Mouse (Mus musculus) embryonic facial prominence, embryonic 12.5 days (tissue): ENCODE results near the gene Iqgap1. TPM values are rescaled to one million over a fixed set of nuclear protein-coding genes. Genes with fewer than 3 reads are reported as not detected.
"Not testable (repeated sequence)": the region's sequence is repeated elsewhere in the genome, so short reads cannot be mapped to it uniquely, and the experiment has no call there.

Source experiments
- ATAC-seq: fragments of 200-750 bp; cut with Nextera tagmentation; 2 replicates; pipeline ENCODE4 v1.8.0; 2017; ENCODE audit not compliant: insufficient number of reproducible peaks, insufficient read depth, low FRiP score, low TSS enrichment
- H3K27ac ChIP-seq: fragments of 300-500 bp; sonication (generic); 2 replicates; pipeline ENCODE4 v1.5.1; 2016; ENCODE audit warnings: mild to moderate bottlenecking
- H3K27me3 ChIP-seq: fragments of 300-500 bp; sonication (generic); 2 replicates; pipeline ENCODE4 v1.6.1; 2016; ENCODE audit warnings: mild to moderate bottlenecking, moderate library complexity
- H3K36me3 ChIP-seq: fragments of 300-500 bp; sonication (generic); 2 replicates; pipeline ENCODE4 v1.6.1; 2016; ENCODE audit warnings: mild to moderate bottlenecking
- H3K4me1 ChIP-seq: fragments of 300-500 bp; sonication (generic); 2 replicates; pipeline ENCODE4 v1.6.1; 2016
- H3K4me2 ChIP-seq: fragments of 300-500 bp; sonication (generic); replicated peaks from 2 replicates; pipeline ENCODE4 v1.6.1; 2016; ENCODE audit warnings: mild to moderate bottlenecking, moderate library complexity
- H3K4me3 ChIP-seq: fragments of 300-500 bp; sonication (generic); 2 replicates; pipeline ENCODE4 v1.5.1; 2016; ENCODE audit warnings: mild to moderate bottlenecking
- H3K9ac ChIP-seq: fragments of 300-500 bp; sonication (generic); 2 replicates; pipeline ENCODE4 v1.6.1; 2016; ENCODE audit warnings: mild to moderate bottlenecking, moderate library complexity
- H3K9me3 ChIP-seq: fragments of 300-500 bp; sonication (generic); 2 replicates; pipeline ENCODE4 v1.6.1; 2016; ENCODE audit warnings: mild to moderate bottlenecking, moderate library complexity
- WGBS: fragments of 180-500 bp; shearing (Covaris S2); methylation state at CpG from one replicate; pipeline ENCODE4 v1.1.7; 2016; 5-methylcytosine and 5-hydroxymethylcytosine counted together
- polyA plus RNA-seq: library from polyadenylated mRNA; unstranded; fragments of >200 nt; fragmentation: Nextera tagmentation; extraction: Ambion mirVana; gene quantifications from 2 replicates; pipeline ENCODE4 v1.2.1, GENCODE M21; 2016

The Iqgap1 gene
- polyA plus RNA-seq, 1 experiment from 2014 or later = 45.1 TPM

DNA sequence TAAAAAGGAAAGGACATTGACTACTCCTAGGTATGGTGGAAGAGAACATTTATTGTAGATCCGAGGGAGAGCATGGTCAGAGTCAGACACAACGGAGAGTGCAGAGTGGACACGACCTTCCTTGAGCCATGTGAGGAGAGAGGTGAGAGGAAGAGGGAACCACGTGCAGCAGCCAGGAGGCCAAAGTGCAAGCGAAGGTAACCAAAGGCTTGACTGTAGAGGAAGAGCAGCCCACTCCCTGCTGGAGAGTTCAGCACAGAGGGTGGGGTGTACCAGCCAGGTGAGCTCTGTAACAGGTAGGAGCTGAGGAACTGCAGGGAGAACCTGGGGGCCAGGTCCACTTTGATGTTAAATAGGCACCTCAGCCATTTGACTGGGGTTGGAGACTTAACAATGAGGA is 16.4 kb upstream of the Iqgap1 start:
- no peaks in the 10 kb centered on the region for H3K9me3 ChIP-seq
- peaks cover 7% of the 10 kb centered on the region; the same call in 1 of the 2 replicates for H3K4me1 ChIP-seq
- no peak overlapping the region for H3K4me2 ChIP-seq
- H3K27ac ChIP-seq = no peak overlapping the region
- no peaks in the 10 kb centered on the region for H3K27me3 ChIP-seq
- 69% methylated on average over 5 of the region's 5 CpGs for WGBS
- no peak overlapping the region for H3K9ac ChIP-seq
- no peak for ATAC-seq
- H3K4me3 ChIP-seq = no peak overlapping the region
- H3K36me3 ChIP-seq = no peaks in the 10 kb centered on the region

DNA sequence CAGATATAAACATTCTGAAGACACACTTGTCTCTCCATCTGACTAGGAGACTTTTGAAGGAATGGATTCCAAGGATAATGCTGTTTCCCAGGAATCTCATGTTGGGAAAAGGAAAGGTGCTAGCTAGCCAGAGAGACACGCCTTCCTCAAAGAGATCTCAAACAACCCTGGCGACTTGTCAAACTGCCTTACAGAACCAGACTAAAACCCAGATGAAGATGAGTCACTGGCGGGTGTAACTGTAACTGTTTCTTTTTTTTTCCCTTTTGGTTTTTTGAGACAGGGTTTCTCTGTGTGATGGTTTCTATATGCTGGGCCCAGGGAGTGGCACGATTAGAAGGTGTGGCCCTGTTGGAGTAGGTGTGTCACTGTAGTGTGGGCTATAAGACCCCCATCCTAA is 15.2 kb upstream of the Iqgap1 start:
- H3K27me3 ChIP-seq = no peaks in the 10 kb centered on the region
- H3K4me2 ChIP-seq = no peak overlapping the region
- peaks cover 7% of the 10 kb centered on the region; the same call in 1 of the 2 replicates for H3K4me1 ChIP-seq
- no peaks in the 10 kb centered on the region for H3K9me3 ChIP-seq
- H3K27ac ChIP-seq = no peak overlapping the region
- H3K4me3 ChIP-seq = no peak overlapping the region
- no peaks in the 10 kb centered on the region for H3K36me3 ChIP-seq
- WGBS = 76% methylated on average over 4 of the region's 4 CpGs
- H3K9ac ChIP-seq = no peak overlapping the region
- ATAC-seq = no peak

DNA sequence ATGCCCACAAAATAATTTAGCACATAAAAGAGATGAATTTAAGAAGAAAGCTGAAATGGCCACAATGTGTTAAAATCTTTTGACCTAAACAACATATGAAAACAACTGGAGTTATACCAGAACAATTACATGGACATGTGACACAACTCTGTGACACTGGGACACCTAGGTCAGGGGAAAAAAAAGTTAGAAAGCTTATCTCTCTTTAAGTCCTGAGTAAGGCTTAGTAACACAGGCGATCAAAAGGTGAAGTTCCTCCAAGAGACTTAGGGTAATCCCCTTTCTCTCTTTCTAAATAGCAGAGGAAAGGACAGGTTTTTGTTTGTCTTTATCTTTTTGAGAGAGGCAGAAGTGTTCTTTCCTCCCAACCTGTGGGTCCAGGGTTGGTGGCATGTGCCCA is 14.5 kb upstream of the Iqgap1 start:
- H3K4me3 ChIP-seq = no peak overlapping the region
- H3K9me3 ChIP-seq = no peaks in the 10 kb centered on the region
- H3K9ac ChIP-seq = no peak overlapping the region
- no peak for ATAC-seq
- H3K36me3 ChIP-seq = no peaks in the 10 kb centered on the region
- H3K27ac ChIP-seq = no peak overlapping the region
- WGBS = 49% methylated on average over 1 of the region's 1 CpGs
- H3K4me1 ChIP-seq = peaks cover 7% of the 10 kb centered on the region; the same call in 1 of the 2 replicates
- no peaks in the 10 kb centered on the region for H3K27me3 ChIP-seq
- H3K4me2 ChIP-seq = no peak overlapping the region

DNA sequence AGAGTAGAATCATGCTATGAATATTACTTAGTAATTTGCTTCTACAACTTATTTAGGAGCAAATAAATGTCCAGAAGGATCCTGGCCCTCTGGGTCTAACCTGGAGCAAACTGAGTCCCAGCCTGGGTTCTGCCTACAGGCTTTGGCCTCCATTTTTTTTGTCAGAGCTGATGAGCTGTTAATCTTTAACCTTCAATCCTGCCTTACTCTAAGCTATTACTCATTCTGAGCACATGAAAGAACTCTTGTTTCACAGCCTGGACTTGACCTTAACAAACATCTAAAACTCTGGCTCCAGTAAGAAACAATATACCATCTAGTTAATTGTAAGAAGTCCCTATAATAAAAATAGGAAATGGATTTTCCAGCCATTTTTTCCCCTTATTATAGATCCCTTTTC is 14.0 kb upstream of the Iqgap1 start:
- ATAC-seq = no peak
- Histone ChIP-seq H3K9ac (no peak overlapping the region), H3K36me3 (no peaks in the 10 kb centered on the region), H3K27me3 (no peaks in the 10 kb centered on the region), H3K4me1 (peaks cover 7% of the 10 kb centered on the region; the same call in 1 of the 2 replicates), H3K27ac (no peak overlapping the region), H3K9me3 (no peaks in the 10 kb centered on the region), H3K4me3 (no peak overlapping the region), H3K4me2 (no peak overlapping the region)

DNA sequence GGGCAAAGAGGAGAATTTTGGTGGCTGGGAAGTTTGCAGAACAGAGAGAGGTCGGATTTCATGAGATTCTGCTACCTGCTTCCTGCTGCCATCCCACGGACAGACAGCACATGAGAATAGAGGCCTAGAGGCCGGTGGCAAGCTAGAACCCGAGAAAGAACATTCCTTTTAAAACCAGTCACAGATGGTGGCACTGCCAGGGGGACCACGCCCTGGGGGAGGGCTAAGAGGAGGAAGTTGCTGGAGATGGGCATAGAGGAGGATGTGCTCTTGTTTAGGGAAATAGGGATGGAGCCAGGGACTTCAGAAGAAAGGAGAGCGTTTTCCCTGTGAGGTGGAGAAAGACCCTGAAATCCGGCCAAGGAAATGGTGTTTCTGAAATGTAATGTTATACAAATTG is 12.5 kb upstream of the Iqgap1 start:
- Histone ChIP-seq H3K36me3 (no peaks in the 10 kb centered on the region), H3K4me2 (no peak overlapping the region), H3K9me3 (no peaks in the 10 kb centered on the region), H3K9ac (no peak overlapping the region), H3K4me1 (peaks cover 7% of the 10 kb centered on the region; the same call in 1 of the 2 replicates), H3K4me3 (no peak overlapping the region), H3K27ac (no peak overlapping the region), H3K27me3 (no peaks in the 10 kb centered on the region)
- WGBS = 32% methylated on average over 7 of the region's 7 CpGs
- ATAC-seq = no peak

DNA sequence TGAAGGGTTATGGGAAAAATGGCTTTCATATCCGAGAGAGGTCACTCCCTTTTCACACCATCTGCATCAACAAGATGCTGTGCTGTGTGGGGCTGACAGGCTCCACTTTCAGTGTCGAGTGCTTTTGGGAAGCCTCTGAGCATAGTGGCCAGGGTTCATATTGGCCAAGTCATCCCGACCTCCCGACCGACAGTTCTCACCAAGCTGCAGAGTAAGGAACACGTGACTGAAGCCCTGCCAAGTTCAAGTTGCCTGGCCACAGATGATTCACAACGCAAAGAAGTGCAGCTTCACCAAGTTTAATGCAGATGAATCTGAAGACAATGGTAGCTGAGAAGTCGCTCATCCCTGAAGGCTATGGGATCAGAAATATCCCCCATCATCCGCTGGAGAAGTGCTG is 12.0 kb upstream of the Iqgap1 start:
- H3K27me3 ChIP-seq = no peaks in the 10 kb centered on the region
- H3K36me3 ChIP-seq = no peaks in the 10 kb centered on the region
- no peak overlapping the region for H3K9ac ChIP-seq
- no peak overlapping the region for H3K27ac ChIP-seq
- H3K4me1 ChIP-seq = peaks cover 7% of the 10 kb centered on the region; the same call in 1 of the 2 replicates
- H3K4me2 ChIP-seq = no peak overlapping the region
- no peaks in the 10 kb centered on the region for H3K9me3 ChIP-seq
- WGBS = 60% methylated on average over 9 of the region's 9 CpGs
- no peak overlapping the region for H3K4me3 ChIP-seq
- no peak for ATAC-seq

DNA sequence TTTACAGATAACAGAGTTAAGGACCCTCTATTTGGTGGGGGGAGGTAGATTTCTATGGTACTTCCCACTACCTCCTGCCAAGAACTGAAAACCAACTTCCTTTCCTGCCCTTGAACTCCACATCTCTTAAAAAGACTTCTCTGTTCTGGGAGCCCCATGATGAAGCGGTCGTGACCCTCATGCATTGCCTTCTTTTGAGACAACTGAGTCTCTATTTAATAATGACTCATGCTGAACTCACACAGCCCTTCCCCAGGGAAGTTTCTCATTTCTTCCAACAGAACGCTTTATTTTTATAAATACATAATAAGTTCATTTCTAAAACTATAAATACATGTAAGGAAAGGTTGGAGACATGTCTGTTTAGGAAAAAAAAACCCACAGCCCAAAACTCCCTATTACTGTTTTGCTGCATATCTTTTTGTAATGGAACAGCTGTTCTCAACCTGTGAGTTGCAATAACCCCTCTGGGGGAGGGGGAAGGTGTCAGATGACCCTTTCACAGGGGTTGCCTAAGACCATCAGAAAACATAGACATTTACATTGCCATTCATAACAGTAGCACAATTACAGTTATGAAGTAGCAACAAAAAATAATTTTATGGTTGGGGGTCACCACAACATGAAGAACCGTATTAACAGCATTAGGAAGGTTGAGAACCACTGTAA is 10.3 kb upstream of the Iqgap1 start:
- no peak for ATAC-seq
- no peak overlapping the region for H3K4me3 ChIP-seq
- H3K36me3 ChIP-seq = no peaks in the 10 kb centered on the region
- no peak overlapping the region for H3K27ac ChIP-seq
- no peak overlapping the region for H3K4me2 ChIP-seq
- no peaks in the 10 kb centered on the region for H3K9me3 ChIP-seq
- no peaks in the 10 kb centered on the region for H3K27me3 ChIP-seq
- H3K4me1 ChIP-seq = peaks cover 7% of the 10 kb centered on the region; the same call in 1 of the 2 replicates
- no peak overlapping the region for H3K9ac ChIP-seq
- 51% methylated on average over 4 of the region's 4 CpGs for WGBS

DNA sequence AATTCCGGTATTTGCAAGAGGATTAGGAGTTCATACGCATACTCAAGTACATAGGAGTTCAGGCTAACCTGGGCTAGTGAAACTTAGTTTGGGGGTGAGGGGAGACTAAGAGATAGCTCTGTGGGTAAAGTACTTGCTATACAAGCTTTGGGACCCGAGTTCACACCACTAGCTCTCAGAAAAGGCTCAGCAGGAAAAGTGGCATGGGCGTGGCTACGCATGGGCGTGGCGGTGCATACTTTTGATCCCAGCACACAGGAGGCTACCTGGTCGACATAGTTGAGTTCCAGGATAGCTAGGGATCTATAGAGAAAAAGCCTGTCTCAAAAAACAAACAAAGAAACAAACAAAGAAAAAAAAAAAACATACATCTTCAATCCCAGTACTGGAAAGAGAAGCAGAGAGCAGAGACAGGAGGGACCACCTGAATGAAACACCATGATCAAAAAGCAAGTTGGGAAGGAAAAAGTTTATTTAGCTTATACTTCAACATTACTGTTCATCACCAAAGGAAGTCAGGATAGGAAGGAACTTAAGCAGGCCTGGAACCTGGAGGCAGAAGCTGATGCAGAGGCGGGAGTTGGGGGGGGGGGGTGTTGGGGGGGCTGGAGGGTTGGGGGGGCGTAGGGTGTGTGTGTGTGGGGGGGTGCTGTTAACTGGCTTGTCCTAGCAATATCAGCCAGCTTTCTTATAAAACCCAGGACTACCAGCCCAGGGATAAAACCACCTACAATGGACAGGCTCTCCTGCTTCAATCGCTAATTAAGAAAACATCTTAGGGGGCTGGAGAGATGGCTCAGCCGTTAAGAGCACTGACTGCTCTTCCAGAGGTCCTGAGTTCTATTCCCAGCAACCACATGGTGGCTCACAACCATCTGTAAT is 8.1 kb upstream of the Iqgap1 start:
- Histone ChIP-seq H3K36me3 (no peaks in the 10 kb centered on the region), H3K4me3 (no peak overlapping the region), H3K9ac (no peak overlapping the region), H3K27me3 (no peaks in the 10 kb centered on the region), H3K9me3 (no peaks in the 10 kb centered on the region), H3K27ac (no peak overlapping the region), H3K4me1 (peaks cover 7% of the 10 kb centered on the region; the same call in 1 of the 2 replicates), H3K4me2 (no peak overlapping the region)
- no peak for ATAC-seq
- 39% methylated on average over 12 of the region's 12 CpGs for WGBS

DNA sequence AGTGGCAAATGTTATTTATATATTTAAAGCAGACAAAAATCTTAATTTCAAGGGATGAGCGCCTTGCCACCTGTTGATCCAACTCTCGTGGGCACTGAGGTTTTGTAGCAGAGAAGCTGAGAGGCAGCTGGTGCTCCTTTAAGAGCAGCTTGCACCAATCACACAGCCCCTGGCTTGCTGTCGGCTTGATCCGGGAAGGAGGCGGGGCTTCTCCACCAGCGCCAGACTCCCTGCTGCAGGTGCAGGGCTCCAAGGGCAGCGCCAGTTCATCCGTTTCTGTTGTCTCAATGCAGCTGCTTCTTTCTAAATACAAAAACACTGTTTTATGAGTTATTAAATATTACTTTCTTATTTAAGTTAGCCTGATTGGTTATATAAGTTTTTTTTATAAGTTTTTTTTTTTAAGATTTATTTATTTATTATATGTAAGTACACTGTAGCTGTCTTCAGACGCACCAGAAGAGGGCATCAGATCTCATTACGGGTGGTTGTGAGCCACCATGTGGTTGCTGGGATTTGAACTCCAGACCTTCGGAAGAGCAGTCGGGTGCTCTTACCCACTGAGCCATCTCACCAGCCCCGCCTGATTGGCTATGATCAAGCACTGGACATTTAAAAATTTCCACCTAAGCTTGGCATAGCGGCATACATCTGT is 7.3 kb upstream of the Iqgap1 start:
- not testable (repeated sequence) for H3K4me1 ChIP-seq, H3K27ac ChIP-seq, ATAC-seq, H3K27me3 ChIP-seq, H3K4me3 ChIP-seq, H3K4me2 ChIP-seq, H3K36me3 ChIP-seq, H3K9ac ChIP-seq, H3K9me3 ChIP-seq
- WGBS = 16% methylated on average over 14 of the region's 14 CpGs

DNA sequence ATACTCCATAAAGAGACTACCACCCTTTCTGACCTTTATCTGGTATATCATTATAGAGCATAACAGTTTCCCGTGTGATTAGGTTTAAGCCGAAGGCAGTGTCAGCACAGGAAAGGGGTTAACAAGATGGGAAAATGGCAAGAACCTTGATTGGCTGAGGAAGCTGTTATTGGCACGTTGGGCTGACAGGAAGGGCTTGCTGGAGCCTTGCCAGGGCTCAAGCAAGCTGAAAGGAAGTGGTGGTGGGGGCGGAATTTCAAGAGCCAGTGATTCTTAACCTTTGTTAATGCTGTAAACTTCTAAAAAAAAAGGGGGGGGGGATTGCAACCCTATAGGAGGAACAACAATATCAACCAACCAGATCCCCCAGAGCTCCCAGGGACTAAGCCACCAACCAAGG is 6.4 kb upstream of the Iqgap1 start:
- H3K4me3 ChIP-seq = no peak overlapping the region
- H3K36me3 ChIP-seq = no peaks in the 10 kb centered on the region
- H3K4me2 ChIP-seq = no peak overlapping the region
- no peaks in the 10 kb centered on the region for H3K4me1 ChIP-seq
- no peak for ATAC-seq
- H3K9ac ChIP-seq = no peak overlapping the region
- no peaks in the 10 kb centered on the region for H3K27me3 ChIP-seq
- H3K9me3 ChIP-seq = no peaks in the 10 kb centered on the region
- WGBS = 43% methylated on average over 4 of the region's 4 CpGs
- no peak overlapping the region for H3K27ac ChIP-seq

DNA sequence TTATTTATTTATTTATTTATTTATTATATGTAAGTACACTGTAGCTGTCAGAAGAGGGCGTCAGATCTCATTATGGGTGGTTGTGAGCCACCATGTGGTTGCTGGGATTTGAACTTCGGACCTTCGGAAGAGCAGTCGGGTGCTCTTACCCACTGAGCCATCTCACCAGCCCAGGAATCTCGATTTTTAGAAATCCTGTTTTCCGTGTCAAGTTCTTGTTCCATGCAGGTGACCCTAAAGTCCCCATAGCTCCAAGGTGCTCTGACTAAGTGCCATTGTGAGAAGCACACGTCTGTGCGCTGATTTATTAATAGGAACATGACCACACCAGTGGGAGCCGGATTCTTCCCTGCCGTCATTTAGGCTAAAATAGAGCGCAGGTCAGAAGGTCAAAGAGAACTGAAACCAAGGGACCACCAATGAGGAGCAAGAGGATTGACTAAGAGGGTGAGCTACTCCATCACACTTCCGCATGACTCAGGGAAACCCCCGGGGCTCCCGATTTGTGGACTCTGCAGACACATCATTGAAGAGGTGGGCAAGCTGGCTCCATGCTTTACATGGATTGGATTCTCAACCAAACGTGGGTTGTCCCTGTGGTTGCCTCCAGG is 4.5 kb upstream of the Iqgap1 start:
- WGBS = 73% methylated on average over 15 of the region's 15 CpGs
- no peaks in the 10 kb centered on the region for H3K9me3 ChIP-seq
- no peak overlapping the region for H3K9ac ChIP-seq
- H3K36me3 ChIP-seq = no peaks in the 10 kb centered on the region
- ATAC-seq = no peak
- H3K4me3 ChIP-seq = no peak overlapping the region
- H3K27ac ChIP-seq = no peak overlapping the region
- H3K27me3 ChIP-seq = no peaks in the 10 kb centered on the region
- no peaks in the 10 kb centered on the region for H3K4me1 ChIP-seq
- H3K4me2 ChIP-seq = no peak overlapping the region
